Mouse (Mus musculus): ENCODE measurements around the gene Ccnl1.
A peak's percentile ranks its signal among the peaks of the same experiment; 100 is the strongest.

Ccnl1 gene

GRCm38 (mm10) chr3:65959416-65960001 lies 1.5 kb upstream of the Ccnl1 start:
- DNase-seq (ENCODE audit: low read depth), result peak; percentile 49

- DNase-seq (ENCODE audit: low read depth), result no peak
Measured at GRCm38 (mm10) chr3:65958840-65959185, 764 bp upstream of the Ccnl1 start.

- DNase-seq (ENCODE audit: low read depth), result peak; percentile 86
Measured at GRCm38 (mm10) chr3:65957271-65958101, 563 bp downstream of the Ccnl1 start.

GRCm38 (mm10) chr3:65954499-65955391 lies 3.3 kb downstream of the Ccnl1 start:
- DNase-seq (ENCODE audit: low read depth), result peak; percentile 24

GRCm38 (mm10) chr3:65950831-65951365 lies 7.2 kb downstream of the Ccnl1 start:
- DNase-seq (ENCODE audit: low read depth), result peak; percentile 19

- DNase-seq (ENCODE audit: low read depth), result no peak
Measured at GRCm38 (mm10) chr3:65950304-65950703, 7.7 kb downstream of the Ccnl1 start.

- no peak for DNase-seq (ENCODE audit: low read depth)
Measured at GRCm38 (mm10) chr3:65945277-65945932, 12.6 kb downstream of the Ccnl1 start.

GRCm38 (mm10) chr3:65944713-65945112 lies 13.3 kb downstream of the Ccnl1 start:
- DNase-seq (ENCODE audit: low read depth), result no peak

GRCm38 (mm10) chr3:65943453-65943852 lies 14.6 kb downstream of the Ccnl1 start:
- DNase-seq (ENCODE audit: low read depth), result no peak

- no peak for DNase-seq (ENCODE audit: low read depth)
Measured at GRCm38 (mm10) chr3:65941052-65941451, 17.0 kb downstream of the Ccnl1 start.

GRCm38 (mm10) chr3:65938211-65938610 lies 19.8 kb downstream of the Ccnl1 start:
- peak; percentile 61 for DNase-seq (ENCODE audit: low read depth)

- no peak for DNase-seq (ENCODE audit: low read depth)
Measured at GRCm38 (mm10) chr3:65936384-65936783, 21.7 kb downstream of the Ccnl1 start.

- DNase-seq (ENCODE audit: low read depth), result no peak
Measured at GRCm38 (mm10) chr3:65935153-65935552, 22.9 kb downstream of the Ccnl1 start.

- DNase-seq (ENCODE audit: low read depth), result no peak
Measured at GRCm38 (mm10) chr3:65933726-65934125, 24.3 kb downstream of the Ccnl1 start.

GRCm38 (mm10) chr3:65931542-65931941 lies 26.5 kb downstream of the Ccnl1 start:
- DNase-seq (ENCODE audit: low read depth), result no peak

GRCm38 (mm10) chr3:65930636-65931035 lies 27.4 kb downstream of the Ccnl1 start:
- no peak for DNase-seq (ENCODE audit: low read depth)

GRCm38 (mm10) chr3:65929821-65930633 lies 28.0 kb downstream of the Ccnl1 start:
- DNase-seq (ENCODE audit: low read depth), result peak; percentile 85

GRCm38 (mm10) chr3:65929304-65929783 lies 28.7 kb downstream of the Ccnl1 start:
- peak; percentile 71 for DNase-seq (ENCODE audit: low read depth)

- no peak for DNase-seq (ENCODE audit: low read depth)
Measured at GRCm38 (mm10) chr3:65928614-65929272, 29.3 kb downstream of the Ccnl1 start.

- no peak for DNase-seq (ENCODE audit: low read depth)
Measured at GRCm38 (mm10) chr3:65927685-65928084, 30.4 kb downstream of the Ccnl1 start.

Measured in naive thymus-derived CD4-positive, alpha-beta T cell, adult 2 months (primary cell).